Mouse (Mus musculus) T-helper 1 cell (primary cell): ENCODE measurements around the gene Fxr1.
"Not testable (repeated sequence)": the region's sequence is repeated elsewhere in the genome, so short reads cannot be mapped to it uniquely, and the experiment has no call there.

Experiments
- in situ Hi-C: fragments of 300-600 bp; cut with MboI, MseI; formaldehyde crosslinking; loops from one replicate; pipeline ENCODE4 v1.15.1; 2025; ENCODE audit warnings: high pct_unique_total_duplicates

Fxr1 gene

GRCm38 (mm10) chr3:34019540-34020381, at the start of gene Fxr1:
Gene Fxr1, plus strand, starts transcription at chr3:34019943.
- in situ Hi-C loops, result loop anchor here (5.0 to 10.0 kb wide), 3 partner anchors 62 to 1495 kb away; partner anchors contain the start of genes Dnajc19 and Mfn1

- in situ Hi-C loops, result loop anchor here (25.0 kb wide), 1 partner anchor 1333 kb away; no protein-coding TSS in a partner anchor
Observed at GRCm38 (mm10) chr3:33979395-33979794, 40.3 kb upstream of the Fxr1 start.

GRCm38 (mm10) chr3:33982746-33983145, 37.0 kb upstream of the Fxr1 start:
- in situ Hi-C loops, result loop anchor here (5.0 to 25.0 kb wide), 2 partner anchors 55 to 1330 kb away; no protein-coding TSS in a partner anchor

GRCm38 (mm10) chr3:33989302-33989701, 30.4 kb upstream of the Fxr1 start:
- in situ Hi-C loops, result loop anchor here (25.0 kb wide), 1 partner anchor 1323 kb away; no protein-coding TSS in a partner anchor

GRCm38 (mm10) chr3:33990451-33990850, 29.3 kb upstream of the Fxr1 start:
- in situ Hi-C loops, result loop anchor here (25.0 kb wide), 1 partner anchor 1322 kb away; no protein-coding TSS in a partner anchor

- in situ Hi-C loops, result loop anchor here (25.0 kb wide), 1 partner anchor 1321 kb away; no protein-coding TSS in a partner anchor
Observed at GRCm38 (mm10) chr3:33990921-33991320, 28.8 kb upstream of the Fxr1 start.

- in situ Hi-C loops, result loop anchor here (25.0 kb wide), 1 partner anchor 1319 kb away; no protein-coding TSS in a partner anchor
Observed at GRCm38 (mm10) chr3:33993421-33994126, 26.2 kb upstream of the Fxr1 start.

- in situ Hi-C loops, result loop anchor here (25.0 kb wide), 1 partner anchor 1318 kb away; no protein-coding TSS in a partner anchor
Observed at GRCm38 (mm10) chr3:33994127-33994488, 25.6 kb upstream of the Fxr1 start.

GRCm38 (mm10) chr3:34001691-34002090, 18.1 kb upstream of the Fxr1 start:
- in situ Hi-C loops, result not testable (repeated sequence)

GRCm38 (mm10) chr3:34003860-34004259, 15.9 kb upstream of the Fxr1 start:
- in situ Hi-C loops, result no loop called here

- in situ Hi-C loops, result no loop called here
Observed at GRCm38 (mm10) chr3:34006301-34006700, 13.4 kb upstream of the Fxr1 start.

GRCm38 (mm10) chr3:34006824-34007223, 12.9 kb upstream of the Fxr1 start:
- in situ Hi-C loops, result no loop called here

- in situ Hi-C loops, result no loop called here
Observed at GRCm38 (mm10) chr3:34007611-34008010, 12.1 kb upstream of the Fxr1 start.

GRCm38 (mm10) chr3:34008191-34008590, 11.6 kb upstream of the Fxr1 start:
- in situ Hi-C loops, result no loop called here

GRCm38 (mm10) chr3:34020382-34021258, 877 bp downstream of the Fxr1 start:
- in situ Hi-C loops, result no loop called here

GRCm38 (mm10) chr3:34021259-34021828, 1.6 kb downstream of the Fxr1 start:
- in situ Hi-C loops, result no loop called here

- in situ Hi-C loops, result no loop called here
Observed at GRCm38 (mm10) chr3:34028935-34029334, 9.2 kb downstream of the Fxr1 start.

GRCm38 (mm10) chr3:34030601-34031000, 10.9 kb downstream of the Fxr1 start:
- in situ Hi-C loops, result no loop called here

GRCm38 (mm10) chr3:34033720-34034364, 14.1 kb downstream of the Fxr1 start:
- in situ Hi-C loops, result no loop called here

- in situ Hi-C loops, result no loop called here
Observed at GRCm38 (mm10) chr3:34034803-34035202, 15.1 kb downstream of the Fxr1 start.
